Mouse (Mus musculus) right cerebral cortex, adult 2 months (tissue): ENCODE data around the gene Rpl38.
A peak's percentile ranks its signal among the peaks of the same experiment; 100 is the strongest.

ENCODE experiments used
- DNase-seq, 2 experiments: peaks; one replicate each; pipeline ENCODE4 v3.0.0; 2021 to 2022; ENCODE audit warnings: low spot score in 2 of 2

Rpl38 gene

GRCm38 (mm10) chr11:114704071-114704913 lies 36.0 kb downstream of the Rpl38 start:
- DNase-seq: peak; percentile 35 to 71

- no peak for DNase-seq
Observed at GRCm38 (mm10) chr11:114706358-114706757, 38.0 kb downstream of the Rpl38 start.

GRCm38 (mm10) chr11:114711393-114711792 lies 43.1 kb downstream of the Rpl38 start:
- no peak for DNase-seq

- no peak for DNase-seq
Observed at GRCm38 (mm10) chr11:114711861-114712260, 43.5 kb downstream of the Rpl38 start.

- DNase-seq: peak; percentile 34 to 43
Observed at GRCm38 (mm10) chr11:114714526-114714925, 46.2 kb downstream of the Rpl38 start.

- DNase-seq: no peak
Observed at GRCm38 (mm10) chr11:114715531-114715930, 47.2 kb downstream of the Rpl38 start.

- no peak for DNase-seq
Observed at GRCm38 (mm10) chr11:114720535-114720934, 52.2 kb downstream of the Rpl38 start.
